Mouse (Mus musculus) embryonic fibroblast, embryonic 13.5 days (primary cell): ENCODE measurements at regions not wholly inside any gene's neighbourhood (a gene's known extent, or its start where the extent isn't known, plus 50 kb on each side); places are given as distances from the start of the nearest gene placed in this dataset.

Experiments used
- CTCF ChIP-seq: IDR thresholded peaks from 2 replicates; pipeline ENCODE4 v1.5.1; 2011; ENCODE audit warnings: mild to moderate bottlenecking, control low read depth, low read length, moderate library complexity, borderline replicate concordance; ENCODE audit not compliant: insufficient read depth
- POLR2A ChIP-seq: IDR thresholded peaks from 2 replicates; pipeline ENCODE4 v1.6.1; 2011; ENCODE audit warnings: low read depth, mild to moderate bottlenecking, control low read depth, low read length, moderate library complexity

GRCm38 (mm10) chr4:95483571-95483970 is 73.7 kb upstream of the Fggy start:
- no peak for TF ChIP-seq CTCF
- TF ChIP-seq POLR2A, result no peak
